Mouse (Mus musculus) kidney, postnatal 0 days (tissue): ENCODE results near the gene Tomm7. TPM values are rescaled to one million over a fixed set of nuclear protein-coding genes. Genes with fewer than 3 reads are reported as not detected.

ENCODE experiments used
- ATAC-seq: fragments of 200-750 bp; cut with Nextera tagmentation; replicated peaks from 2 replicates; pipeline ENCODE4 v1.8.0; 2017; ENCODE audit warnings: low read depth, moderate number of reproducible peaks, moderate TSS enrichment, moderate library complexity; ENCODE audit not compliant: low FRiP score
- DNase-seq: peaks from one replicate; pipeline ENCODE4 v3.0.0-alpha.2; 2016; ENCODE audit warnings: low spot score
- H3K27ac ChIP-seq: fragments of 300-500 bp; sonication (generic); 2 replicates; pipeline ENCODE4 v1.5.1; 2014; ENCODE audit warnings: mild to moderate bottlenecking
- H3K27me3 ChIP-seq: fragments of 300-500 bp; sonication (generic); 2 replicates; pipeline ENCODE4 v1.6.1; 2014; ENCODE audit warnings: low read length, mixed read lengths; ENCODE audit not compliant: insufficient read depth
- H3K36me3 ChIP-seq: fragments of 300-500 bp; sonication (generic); 2 replicates; pipeline ENCODE4 v1.6.1; 2014; ENCODE audit warnings: low read length, mixed read lengths; ENCODE audit not compliant: insufficient read depth
- H3K4me1 ChIP-seq: fragments of 300-500 bp; sonication (generic); replicated peaks from 2 replicates; pipeline ENCODE4 v1.6.1; 2014; ENCODE audit warnings: antibody characterized with exemption, low read length, mixed read lengths; ENCODE audit not compliant: insufficient read depth
- H3K4me2 ChIP-seq: fragments of 300-500 bp; sonication (generic); 2 replicates; pipeline ENCODE4 v1.6.1; 2014; ENCODE audit warnings: mild to moderate bottlenecking, low read length, moderate library complexity, mixed read lengths
- H3K4me3 ChIP-seq: fragments of 300-500 bp; sonication (generic); replicated peaks from 2 replicates; pipeline ENCODE4 v1.5.1; 2014; ENCODE audit warnings: low read depth, low read length
- H3K9ac ChIP-seq: fragments of 300-500 bp; sonication (generic); 2 replicates; pipeline ENCODE4 v1.6.1; 2014; ENCODE audit warnings: low read depth, low read length
- H3K9me3 ChIP-seq: fragments of 300-500 bp; sonication (generic); replicated peaks from 2 replicates; pipeline ENCODE4 v1.6.1; 2016; ENCODE audit warnings: low read length, inconsistent platforms, mixed read lengths
- CTCF ChIP-seq: IDR thresholded peaks from 2 replicates; pipeline ENCODE4 v1.5.1; 2016; ENCODE audit warnings: antibody characterized with exemption, low read depth, mild to moderate bottlenecking, moderate library complexity
- WGBS: fragments of 180-500 bp; shearing (Covaris S2); extraction: QIAGEN DNeasy Blood & Tissue Kit; methylation state at CpG from one replicate; pipeline ENCODE4 v1.1.7; 2014; 5-methylcytosine and 5-hydroxymethylcytosine counted together
- polyA plus RNA-seq: library from polyadenylated mRNA; unstranded; fragments of >200 nt; fragmentation: Nextera tagmentation; extraction: Ambion mirVana; gene quantifications from 2 replicates; pipeline ENCODE4 v1.2.1, GENCODE M21; 2015

The Tomm7 gene
- polyA plus RNA-seq: 121 and 137 TPM in 2 replicates

DNA sequence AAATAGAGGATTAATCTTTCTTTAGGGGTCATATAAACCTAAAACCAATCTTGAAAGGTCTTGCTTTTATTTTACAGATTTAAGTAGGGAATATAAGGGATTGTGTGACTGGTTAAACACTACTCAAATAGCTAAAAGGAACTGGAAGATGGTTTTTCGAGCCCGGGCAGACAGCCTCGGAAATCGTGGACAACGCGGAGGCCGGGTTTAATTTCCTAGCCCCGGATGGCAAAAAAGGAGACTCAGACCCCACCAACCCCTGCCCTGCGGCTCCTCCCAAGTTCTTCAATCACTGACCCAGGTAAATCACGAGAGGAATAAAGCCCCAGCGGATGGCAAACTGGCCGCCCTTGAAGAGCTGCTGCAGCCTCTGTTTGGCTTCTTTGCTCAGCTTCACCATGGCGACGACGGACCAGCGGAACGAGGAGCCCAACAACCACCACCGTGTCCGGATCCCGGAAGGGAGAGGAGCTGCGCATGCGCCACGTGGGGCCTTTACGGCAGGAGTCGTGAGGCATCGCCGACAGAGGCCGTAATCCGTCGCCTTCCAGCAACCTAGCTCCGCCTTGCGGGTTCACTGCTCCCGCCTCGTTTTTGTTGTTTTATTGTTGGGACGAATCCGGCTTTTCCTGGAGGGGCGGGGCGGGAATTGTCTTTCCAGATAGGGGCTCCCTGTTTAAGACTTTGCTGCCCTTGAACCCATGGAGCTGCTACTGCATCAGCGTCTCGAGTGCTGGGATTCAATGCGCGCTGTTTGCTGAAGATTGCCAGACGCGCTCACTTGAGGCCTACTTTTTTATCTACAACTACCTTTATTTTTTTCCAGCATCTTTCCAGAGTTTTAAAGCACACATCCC lies at the start of gene Tomm7:
Gene Tomm7 (minus strand): TSS at position 488 of the 857 bp plus-strand sequence.
- Histone ChIP-seq H3K27ac (peak within 1 kb of the TSS; percentile 89), H3K4me3 (peak within 1 kb of the TSS; percentile 61), H3K4me2 (peak within 1 kb of the TSS; percentile 57), H3K9me3 (no peaks in the 10 kb centered on the region), H3K9ac (peak within 1 kb of the TSS; percentile 67), H3K36me3 (peaks cover 11% of the 10 kb centered on the region; the same call in 1 of the 2 replicates), H3K4me1 (no peaks in the 10 kb centered on the region), H3K27me3 (no peaks in the 10 kb centered on the region)
- DNase-seq (peak; percentile 99), ATAC-seq (peak; percentile 94)
- peak; percentile 48 for TF ChIP-seq CTCF
- WGBS: under 1% methylated on average over 44 of the region's 44 CpGs

GRCm38 (mm10) chr5:23893156-23893863 lies 49.3 kb upstream of the Tomm7 start:
- Histone ChIP-seq H3K36me3 (no peaks in the 10 kb centered on the region), H3K9me3 (no peaks in the 10 kb centered on the region), H3K4me3 (no peak overlapping the region), H3K9ac (no peak overlapping the region), H3K4me1 (no peaks in the 10 kb centered on the region), H3K4me2 (no peak overlapping the region), H3K27ac (no peak overlapping the region), H3K27me3 (no peaks in the 10 kb centered on the region)
- WGBS: 74% methylated on average over 5 of the region's 5 CpGs
- DNase-seq: no peak
- no peak for ATAC-seq
- no peak for TF ChIP-seq CTCF

DNA sequence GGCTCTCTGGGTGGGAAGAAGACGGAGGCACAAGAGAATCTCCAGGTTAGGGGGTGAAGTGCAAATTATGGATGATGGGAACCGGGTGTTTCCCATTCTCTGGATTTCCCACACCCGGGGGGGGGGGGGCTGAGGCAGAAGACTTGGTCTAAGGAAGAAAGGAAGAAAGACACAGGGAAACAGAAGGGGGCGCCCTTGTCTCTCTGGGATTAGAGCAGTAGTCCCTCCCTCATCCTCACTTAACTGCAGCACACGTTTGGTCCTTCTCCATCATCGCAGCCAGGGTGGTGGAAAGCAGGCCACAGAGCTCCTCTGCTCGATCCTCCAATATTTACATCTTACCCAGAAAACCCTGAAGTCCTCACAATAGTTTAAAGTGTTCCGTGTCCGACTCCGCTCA lies 46.8 kb upstream of the Tomm7 start:
- WGBS: 46% methylated on average over 9 of the region's 10 CpGs
- DNase-seq (peak; percentile 87), ATAC-seq (peak; percentile 29; the same call in 1 of the 2 replicates)
- no peaks in the 10 kb centered on the region for H3K4me1 ChIP-seq
- no peaks in the 10 kb centered on the region for H3K9me3 ChIP-seq
- H3K9ac ChIP-seq: no peak overlapping the region
- H3K4me2 ChIP-seq: no peak overlapping the region
- no peaks in the 10 kb centered on the region for H3K36me3 ChIP-seq
- no peaks in the 10 kb centered on the region for H3K27me3 ChIP-seq
- peak; percentile 71 for TF ChIP-seq CTCF
- no peak overlapping the region for H3K27ac ChIP-seq
- no peak overlapping the region for H3K4me3 ChIP-seq

DNA sequence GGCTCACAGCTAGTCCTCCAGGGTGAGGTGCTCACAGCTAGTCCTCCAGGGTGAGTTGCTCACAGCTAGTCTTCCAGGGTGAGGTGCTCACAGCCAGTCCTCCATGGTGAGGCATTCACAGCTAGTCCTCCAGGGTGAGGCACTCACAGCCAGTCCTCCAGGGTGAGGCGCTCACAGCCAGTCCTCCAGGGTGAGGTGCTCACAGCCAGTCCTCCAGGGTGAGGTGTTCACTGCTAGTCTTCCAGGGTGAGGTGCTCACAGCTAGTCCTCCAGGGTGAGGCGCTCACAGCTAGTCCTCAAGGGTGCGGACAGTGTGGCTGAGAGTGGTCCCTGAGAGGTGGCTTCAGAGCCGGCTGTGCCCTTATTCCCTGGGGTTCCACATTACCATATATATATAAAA lies 45.5 kb upstream of the Tomm7 start:
- Histone ChIP-seq H3K27ac (no peak overlapping the region), H3K4me2 (no peak overlapping the region), H3K9me3 (no peaks in the 10 kb centered on the region), H3K4me1 (no peaks in the 10 kb centered on the region), H3K9ac (no peak overlapping the region), H3K36me3 (no peaks in the 10 kb centered on the region), H3K4me3 (no peak overlapping the region), H3K27me3 (no peaks in the 10 kb centered on the region)
- ATAC-seq (no peak), DNase-seq (no peak)
- TF ChIP-seq CTCF: 0 out of 2 replicates have a peak, but pooled peaks have one; percentile 16
- WGBS: 79% methylated on average over 4 of the region's 4 CpGs

GRCm38 (mm10) chr5:23887111-23887510 lies 43.1 kb upstream of the Tomm7 start:
- 71% methylated on average over 3 of the region's 3 CpGs for WGBS
- Histone ChIP-seq H3K27ac (no peak overlapping the region), H3K9ac (no peak overlapping the region), H3K4me3 (no peak overlapping the region), H3K4me1 (no peaks in the 10 kb centered on the region), H3K9me3 (no peaks in the 10 kb centered on the region), H3K36me3 (no peaks in the 10 kb centered on the region), H3K27me3 (no peaks in the 10 kb centered on the region), H3K4me2 (no peak overlapping the region)
- ATAC-seq (no peak), DNase-seq (no peak)
- TF ChIP-seq CTCF: no peak

GRCm38 (mm10) chr5:23874457-23874856 lies 30.5 kb upstream of the Tomm7 start:
- H3K27me3 ChIP-seq: no peaks in the 10 kb centered on the region
- WGBS: 51% methylated on average over 5 of the region's 5 CpGs
- ATAC-seq (no peak), DNase-seq (no peak)
- no peaks in the 10 kb centered on the region for H3K36me3 ChIP-seq
- TF ChIP-seq CTCF: no peak
- H3K4me3 ChIP-seq: no peak overlapping the region
- no peak overlapping the region for H3K9ac ChIP-seq
- no peak overlapping the region for H3K27ac ChIP-seq
- H3K4me1 ChIP-seq: no peaks in the 10 kb centered on the region
- H3K4me2 ChIP-seq: no peak overlapping the region
- H3K9me3 ChIP-seq: no peaks in the 10 kb centered on the region
